Mouse (Mus musculus) mesoderm, embryonic 11.5 days (tissue): ENCODE measurements around the gene Ipmk.
"Not testable (repeated sequence)": the region's sequence is repeated elsewhere in the genome, so short reads cannot be mapped to it uniquely, and the experiment has no call there.

Experiments used
- DNase-seq: peaks from one replicate; pipeline ENCODE4 v3.0.0-alpha.2; 2012; ENCODE audit warnings: low read depth, low spot score

Ipmk gene

GRCm38 (mm10) chr10:71371881-71372280 is 24.3 kb downstream of the Ipmk start:
- no peak for DNase-seq

- no peak for DNase-seq
Measured at GRCm38 (mm10) chr10:71373706-71374105, 26.1 kb downstream of the Ipmk start.

GRCm38 (mm10) chr10:71376014-71376413 is 28.5 kb downstream of the Ipmk start:
- DNase-seq, result no peak

GRCm38 (mm10) chr10:71380406-71380805 is 32.8 kb downstream of the Ipmk start:
- no peak for DNase-seq

GRCm38 (mm10) chr10:71381471-71382033 is 34.0 kb downstream of the Ipmk start:
- DNase-seq, result no peak

- no peak for DNase-seq
Measured at GRCm38 (mm10) chr10:71382109-71382508, 34.5 kb downstream of the Ipmk start.

- DNase-seq, result no peak
Measured at GRCm38 (mm10) chr10:71382858-71383551, 35.4 kb downstream of the Ipmk start.

GRCm38 (mm10) chr10:71383552-71383924 is 36.0 kb downstream of the Ipmk start:
- not testable (repeated sequence) for DNase-seq

- peak; percentile 42 for DNase-seq
Measured at GRCm38 (mm10) chr10:71384159-71385044, 36.8 kb downstream of the Ipmk start.

GRCm38 (mm10) chr10:71389311-71389710 is 41.7 kb downstream of the Ipmk start:
- no peak for DNase-seq

- DNase-seq, result no peak
Measured at GRCm38 (mm10) chr10:71398383-71399145, 51.0 kb downstream of the Ipmk start.

GRCm38 (mm10) chr10:71399399-71399798 is 51.8 kb downstream of the Ipmk start:
- DNase-seq, result no peak

GRCm38 (mm10) chr10:71399987-71400386 is 52.4 kb downstream of the Ipmk start:
- no peak for DNase-seq

- peak; percentile 74 for DNase-seq
Measured at GRCm38 (mm10) chr10:71400818-71401646, 53.5 kb downstream of the Ipmk start.

- DNase-seq, result peak; percentile 45
Measured at GRCm38 (mm10) chr10:71403638-71404037, 56.1 kb downstream of the Ipmk start.

- no peak for DNase-seq
Measured at GRCm38 (mm10) chr10:71405523-71406217, 58.1 kb downstream of the Ipmk start.

- DNase-seq, result no peak
Measured at GRCm38 (mm10) chr10:71409948-71410347, 62.4 kb downstream of the Ipmk start.

- no peak for DNase-seq
Measured at GRCm38 (mm10) chr10:71413401-71413800, 65.8 kb downstream of the Ipmk start.

- no peak for DNase-seq
Measured at GRCm38 (mm10) chr10:71421531-71421930, 74.0 kb downstream of the Ipmk start.
